Mouse (Mus musculus) lung, postnatal 0 days (tissue): ENCODE data around the gene Rpl19. TPM values are rescaled to one million over a fixed set of nuclear protein-coding genes. Genes with fewer than 3 reads are reported as not detected.

Experiments
- ATAC-seq: fragments of 200-750 bp; cut with Nextera tagmentation; 2 replicates; pipeline ENCODE4 v1.8.0; 2017; ENCODE audit warnings: moderate library complexity
- DNase-seq: peaks from one replicate; pipeline ENCODE4 v3.0.0-alpha.2; 2016; ENCODE audit warnings: low spot score
- H3K27ac ChIP-seq: fragments of 300-500 bp; sonication (generic); 2 replicates; pipeline ENCODE4 v1.5.1; 2014; ENCODE audit warnings: antibody characterized with exemption, mild to moderate bottlenecking, low read length, mixed read lengths
- H3K27me3 ChIP-seq: fragments of 300-500 bp; sonication (generic); replicated peaks from 2 replicates; pipeline ENCODE4 v1.6.1; 2014; ENCODE audit warnings: low read length, mixed read lengths; ENCODE audit not compliant: insufficient read depth
- H3K36me3 ChIP-seq: fragments of 300-500 bp; sonication (generic); 2 replicates; pipeline ENCODE4 v1.6.1; 2014; ENCODE audit warnings: low read length, mixed read lengths; ENCODE audit not compliant: insufficient read depth
- H3K4me1 ChIP-seq: fragments of 300-500 bp; sonication (generic); 2 replicates; pipeline ENCODE4 v1.6.1; 2014; ENCODE audit warnings: antibody characterized with exemption, low read depth, low read length, mixed read lengths; ENCODE audit not compliant: insufficient read depth
- H3K4me2 ChIP-seq: fragments of 300-500 bp; sonication (generic); replicated peaks from 2 replicates; pipeline ENCODE4 v1.6.1; 2014; ENCODE audit warnings: low read depth, mild to moderate bottlenecking, low read length, moderate library complexity, mixed read lengths
- H3K4me3 ChIP-seq: fragments of 300-500 bp; sonication (generic); 2 replicates; pipeline ENCODE4 v1.5.1; 2014; ENCODE audit warnings: low read depth, low read length
- H3K9ac ChIP-seq: fragments of 300-500 bp; sonication (generic); replicated peaks from 2 replicates; pipeline ENCODE4 v1.6.1; 2014; ENCODE audit warnings: low read depth, mild to moderate bottlenecking
- H3K9me3 ChIP-seq: fragments of 300-500 bp; sonication (generic); 2 replicates; pipeline ENCODE4 v1.6.1; 2016; ENCODE audit warnings: low read length, mixed read lengths
- CTCF ChIP-seq: IDR thresholded peaks from 2 replicates; pipeline ENCODE4 v1.5.1; 2016; ENCODE audit warnings: antibody characterized with exemption, mild to moderate bottlenecking
- EP300 ChIP-seq: IDR thresholded peaks from 2 replicates; pipeline ENCODE4 v1.6.1; 2016; ENCODE audit warnings: antibody characterized with exemption, mild to moderate bottlenecking, control low read depth
- WGBS: fragments of 180-500 bp; shearing (Covaris S2); extraction: QIAGEN DNeasy Blood & Tissue Kit; methylation state at CpG from one replicate; pipeline ENCODE4 v1.1.7; 2014; 5-methylcytosine and 5-hydroxymethylcytosine counted together
- polyA plus RNA-seq: library from polyadenylated mRNA; unstranded; fragments of >200 nt; fragmentation: Nextera tagmentation; extraction: Ambion mirVana; gene quantifications from 2 replicates; pipeline ENCODE4 v1.2.1, GENCODE M21; 2015

Gene Rpl19
- polyA plus RNA-seq, 1 experiment from 2014 or later: 817 TPM

- Histone ChIP-seq H3K4me1 (no peaks in the 10 kb centered on the region), H3K27ac (no peak overlapping the region), H3K9me3 (no peaks in the 10 kb centered on the region), H3K27me3 (no peaks in the 10 kb centered on the region), H3K9ac (no peak overlapping the region), H3K36me3 (no peaks in the 10 kb centered on the region), H3K4me2 (no peak overlapping the region), H3K4me3 (no peak overlapping the region)
- no peak for ATAC-seq
- no peak for TF ChIP-seq CTCF
- TF ChIP-seq EP300: no peak
- no peak for DNase-seq
- 74% methylated on average over 10 of the region's 10 CpGs for WGBS
Measured at GRCm38 (mm10) chr11:98012831-98013230, 13.7 kb upstream of the Rpl19 start.

GRCm38 (mm10) chr11:98016177-98016576 is 10.3 kb upstream of the Rpl19 start:
- Histone ChIP-seq H3K9me3 (no peaks in the 10 kb centered on the region), H3K4me1 (peaks cover 2% of the 10 kb centered on the region; the same call in 1 of the 2 replicates), H3K4me2 (no peak overlapping the region), H3K4me3 (no peak overlapping the region), H3K36me3 (no peaks in the 10 kb centered on the region), H3K27ac (no peak overlapping the region), H3K27me3 (no peaks in the 10 kb centered on the region), H3K9ac (no peak overlapping the region)
- no peak for DNase-seq
- no peak for ATAC-seq
- 73% methylated on average over 5 of the region's 5 CpGs for WGBS
- TF ChIP-seq EP300 (no peak), CTCF (no peak)

GRCm38 (mm10) chr11:98016824-98017223 is 9.7 kb upstream of the Rpl19 start:
- 71% methylated on average over 4 of the region's 4 CpGs for WGBS
- no peaks in the 10 kb centered on the region for H3K36me3 ChIP-seq
- no peak overlapping the region for H3K4me3 ChIP-seq
- DNase-seq (no peak), ATAC-seq (no peak)
- H3K9ac ChIP-seq: no peak overlapping the region
- H3K27me3 ChIP-seq: no peaks in the 10 kb centered on the region
- H3K27ac ChIP-seq: no peak overlapping the region
- H3K4me1 ChIP-seq: peaks cover 7% of the 10 kb centered on the region; the same call in 1 of the 2 replicates
- no peak overlapping the region for H3K4me2 ChIP-seq
- no peaks in the 10 kb centered on the region for H3K9me3 ChIP-seq
- no peak for TF ChIP-seq EP300
- no peak for TF ChIP-seq CTCF

- H3K9ac ChIP-seq: no peak overlapping the region
- H3K27ac ChIP-seq: no peak overlapping the region
- TF ChIP-seq CTCF (no peak), EP300 (no peak)
- H3K36me3 ChIP-seq: no peaks in the 10 kb centered on the region
- no peak overlapping the region for H3K4me3 ChIP-seq
- 57% methylated on average over 6 of the region's 6 CpGs for WGBS
- no peaks in the 10 kb centered on the region for H3K9me3 ChIP-seq
- H3K4me1 ChIP-seq: peaks cover 7% of the 10 kb centered on the region; the same call in 1 of the 2 replicates
- no peak for ATAC-seq
- no peak for DNase-seq
- no peaks in the 10 kb centered on the region for H3K27me3 ChIP-seq
- H3K4me2 ChIP-seq: no peak overlapping the region
Measured at GRCm38 (mm10) chr11:98018222-98018621, 8.3 kb upstream of the Rpl19 start.

GRCm38 (mm10) chr11:98018858-98019641 is 7.5 kb upstream of the Rpl19 start:
- DNase-seq (peak; percentile 54), ATAC-seq (0 out of 2 replicates have a peak, but pooled peaks have one; percentile 10)
- no peak overlapping the region for H3K4me2 ChIP-seq

GRCm38 (mm10) chr11:98019883-98020610 is 6.5 kb upstream of the Rpl19 start:
- H3K4me3 ChIP-seq: no peak overlapping the region
- peaks cover 10% of the 10 kb centered on the region; the same call in 1 of the 2 replicates for H3K4me1 ChIP-seq
- DNase-seq (no peak), ATAC-seq (no peak)
- H3K27ac ChIP-seq: no peak overlapping the region
- no peak for TF ChIP-seq EP300
- TF ChIP-seq CTCF: no peak
- 46% methylated on average over 8 of the region's 8 CpGs for WGBS
- H3K27me3 ChIP-seq: no peaks in the 10 kb centered on the region
- H3K4me2 ChIP-seq: no peak overlapping the region
- no peaks in the 10 kb centered on the region for H3K9me3 ChIP-seq
- H3K9ac ChIP-seq: no peak overlapping the region
- H3K36me3 ChIP-seq: no peaks in the 10 kb centered on the region

More at GRCm38 (mm10) chr11:98018858-98019641, 7.5 kb upstream of the Rpl19 start:
- Histone ChIP-seq H3K9me3 (no peaks in the 10 kb centered on the region), H3K36me3 (no peaks in the 10 kb centered on the region), H3K9ac (no peak overlapping the region), H3K27ac (no peak overlapping the region), H3K4me3 (no peak overlapping the region), H3K4me1 (peaks cover 10% of the 10 kb centered on the region; the same call in 1 of the 2 replicates), H3K27me3 (no peaks in the 10 kb centered on the region)
- TF ChIP-seq CTCF (peak; percentile 64), EP300 (no peak)
- WGBS: 51% methylated on average over 9 of the region's 10 CpGs
